Mouse (Mus musculus): ENCODE data around the gene Gm11273. TPM values are rescaled to one million over a fixed set of nuclear protein-coding genes. Genes with fewer than 3 reads are reported as not detected.

Gene Gm11273
- 2.2 and 4.0 TPM in 2 replicates for polyA plus RNA-seq (2012; rRNA removed)

GRCm38 (mm10) chr13:21501182-21501581, at the start of gene Gm11273:
Gene Gm11273, minus strand, starts transcription at chr13:21501418.

GRCm38 (mm10) chr13:21542708-21543107, 41.5 kb upstream of the Gm11273 start, which contains the start of gene Olfr1366:
Gene Olfr1366, minus strand, starts transcription at chr13:21542808.

GRCm38 (mm10) chr13:21530781-21531201, 29.6 kb upstream of the Gm11273 start, which contains the start of gene Zkscan8:
Gene Zkscan8, minus strand, starts transcription at chr13:21531120.

GRCm38 (mm10) chr13:21495080-21495479, 6.1 kb downstream of the Gm11273 start, which contains the start of gene AK157302:
Gene AK157302, plus strand, starts transcription at chr13:21495223.

GRCm38 (mm10) chr13:21478759-21479670, 22.2 kb downstream of the Gm11273 start, which contains the start of the genes Zkscan4 and Gm10065:
Gene Zkscan4, plus strand, starts transcription at chr13:21478907.
Gene Gm10065, minus strand, starts transcription at chr13:21479441.

GRCm38 (mm10) chr13:21468061-21469019, 32.9 kb downstream of the Gm11273 start, which contains the start of gene Nkapl:
Gene Nkapl, minus strand, starts transcription at chr13:21468509.

GRCm38 (mm10) chr13:21453449-21453848, 47.8 kb downstream of the Gm11273 start, which contains the start of gene Zscan26:
Gene Zscan26, minus strand, starts transcription at chr13:21453730.

Other genes starting within 250 kb of the Gm11273 start
- 0.04 TPM in 1 of 2 replicates, not detected in the other for gene Gpx5, start 208.7 kb downstream of the Gm11273 start, polyA plus RNA-seq (2012; rRNA removed)
- 0.10 TPM in 1 of 2 replicates, not detected in the other for gene Gpx6, start 189.3 kb downstream of the Gm11273 start, polyA plus RNA-seq (2012; rRNA removed)
- not detected in 2 replicates for gene Olfr1367, start 154.5 kb downstream of the Gm11273 start, polyA plus RNA-seq (2012; rRNA removed)
- gene Zscan12, start 138.6 kb downstream of the Gm11273 start, polyA plus RNA-seq (2012; rRNA removed), result 15.4 and 15.5 TPM in 2 replicates
- 71.5 and 99.4 TPM in 2 replicates for gene Zkscan3, start 98.7 kb downstream of the Gm11273 start, polyA plus RNA-seq (2012; rRNA removed)
- 5.8 and 6.0 TPM in 2 replicates for gene Pgbd1, start 60.4 kb downstream of the Gm11273 start, polyA plus RNA-seq (2012; rRNA removed)
- 21.4 and 41.4 TPM in 2 replicates for gene Zscan26, start 47.7 kb downstream of the Gm11273 start, polyA plus RNA-seq (2012; rRNA removed)
- 1.1 and 1.3 TPM in 2 replicates for gene Nkapl, start 32.9 kb downstream of the Gm11273 start, polyA plus RNA-seq (2012; rRNA removed)
- 2.7 and 3.2 TPM in 2 replicates for gene Zkscan4, start 22.5 kb downstream of the Gm11273 start, polyA plus RNA-seq (2012; rRNA removed)
- not detected in 2 replicates for gene Gm10065, start 22.0 kb downstream of the Gm11273 start, polyA plus RNA-seq (2012; rRNA removed)
- gene AK157302, start 6.2 kb downstream of the Gm11273 start, polyA plus RNA-seq (2012; rRNA removed), result 0.16 and 0.34 TPM in 2 replicates
- 6.1 and 13.8 TPM in 2 replicates for gene Zkscan8, start 29.7 kb upstream of the Gm11273 start, polyA plus RNA-seq (2012; rRNA removed)
- gene Olfr1366, start 41.4 kb upstream of the Gm11273 start, polyA plus RNA-seq (2012; rRNA removed), result not detected in 2 replicates
- gene Olfr1535, start 58.5 kb upstream of the Gm11273 start, polyA plus RNA-seq (2012; rRNA removed), result not detected in 2 replicates
- gene Olfr1364, start 80.3 kb upstream of the Gm11273 start, polyA plus RNA-seq (2012; rRNA removed), result not detected in 2 replicates
- gene Olfr1362, start 112.6 kb upstream of the Gm11273 start, polyA plus RNA-seq (2012; rRNA removed), result not detected in 2 replicates
- gene Olfr11, start 141.1 kb upstream of the Gm11273 start, polyA plus RNA-seq (2012; rRNA removed), result 0.01 TPM in 1 of 2 replicates, not detected in the other
- gene Olfr1361, start 162.0 kb upstream of the Gm11273 start, polyA plus RNA-seq (2012; rRNA removed), result not detected in 2 replicates
- not detected in 2 replicates for gene Olfr1360, start 176.0 kb upstream of the Gm11273 start, polyA plus RNA-seq (2012; rRNA removed)
- gene Olfr1359, start 196.7 kb upstream of the Gm11273 start, polyA plus RNA-seq (2012; rRNA removed), result not detected in 2 replicates
- 18.0 and 18.2 TPM in 2 replicates for gene Hist1h2bl, start 214.7 kb upstream of the Gm11273 start, polyA plus RNA-seq (2012; rRNA removed)
- 15.1 and 39.4 TPM in 2 replicates for gene Hist1h2ai, start 215.0 kb upstream of the Gm11273 start, polyA plus RNA-seq (2012; rRNA removed)
- 39.3 and 62.8 TPM in 2 replicates for gene Hist1h3h, start 216.2 kb upstream of the Gm11273 start, polyA plus RNA-seq (2012; rRNA removed)
- gene Hist1h2bm, start 220.6 kb upstream of the Gm11273 start, polyA plus RNA-seq (2012; rRNA removed), result 9.2 and 22.6 TPM in 2 replicates
- gene Hist1h4j, start 233.6 kb upstream of the Gm11273 start, polyA plus RNA-seq (2012; rRNA removed), result 11.9 and 16.4 TPM in 2 replicates
- 29.0 and 72.0 TPM in 2 replicates for gene Hist1h4k, start 249.1 kb upstream of the Gm11273 start, polyA plus RNA-seq (2012; rRNA removed)

Data from central nervous system, embryonic 11.5 days (tissue).